Mouse (Mus musculus) left cerebral cortex, adult 2 months (tissue): ENCODE measurements around the gene 1700024B05Rik. TPM values are rescaled to one million over a fixed set of nuclear protein-coding genes. Genes with fewer than 3 reads are reported as not detected.
"Not testable (repeated sequence)": the region's sequence is repeated elsewhere in the genome, so short reads cannot be mapped to it uniquely, and the experiment has no call there.

Experiments used
- DNase-seq, 2 experiments: peaks; one replicate each; pipeline ENCODE4 v3.0.0; 2021 to 2022; ENCODE audit warnings: low spot score in 2 of 2, mixed read lengths in 1 of 2; ENCODE audit errors: extremely low spot score in 1 of 2
- H3K27ac ChIP-seq: fragments of 200-600 bp; 2 replicates; pipeline ENCODE4 v1.8.1; 2022
- H3K4me3 ChIP-seq: fragments of 200-600 bp; 2 replicates; pipeline ENCODE4 v1.8.1; 2022
- intact Hi-C: fragments of 180-260 bp; cut with DNase I; formaldehyde crosslinking; loops from one replicate; pipeline ENCODE4 v1.15.1; 2025
- long read RNA-seq, 2 experiments: library from polyadenylated mRNA; stranded (forward); transcript quantifications; one replicate each; pipeline ENCODE4 v2.0.0; 2021; ENCODE audit warnings: borderline mapping rate in 2 of 2
- total RNA-seq, 2 experiments: library from RNA; stranded (reverse); gene quantifications; 2 replicates each; pipeline ENCODE4 v1.2.3; 2021

1700024B05Rik gene
- total RNA-seq: not detected
- long read RNA-seq, experiment 1: 0 reads
- long read RNA-seq, experiment 2: 0 reads

DNA sequence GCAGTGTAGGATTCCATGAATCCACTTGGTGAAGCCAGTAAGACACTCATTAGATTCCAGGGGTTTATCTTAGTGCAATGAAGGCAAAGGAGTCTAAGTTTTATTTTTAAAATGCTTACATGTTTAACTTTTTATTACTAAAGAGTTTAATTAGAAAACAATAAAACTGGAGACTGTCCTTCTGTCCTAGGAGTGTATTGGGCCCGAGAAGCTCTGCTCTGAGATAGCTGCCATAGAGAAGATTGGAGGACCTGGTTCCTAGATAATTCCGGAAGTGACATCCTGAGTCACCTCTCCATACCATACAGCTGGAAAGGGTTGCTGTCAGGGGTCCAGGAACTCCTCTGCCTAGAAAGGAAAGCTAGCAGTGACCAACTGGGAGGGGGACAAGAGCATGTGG lies at the start of gene 1700024B05Rik:
TSS of gene 1700024B05Rik (plus strand) at position 301 of the 400 bp plus-strand sequence.
- intact Hi-C loops: not testable (repeated sequence)

DNA sequence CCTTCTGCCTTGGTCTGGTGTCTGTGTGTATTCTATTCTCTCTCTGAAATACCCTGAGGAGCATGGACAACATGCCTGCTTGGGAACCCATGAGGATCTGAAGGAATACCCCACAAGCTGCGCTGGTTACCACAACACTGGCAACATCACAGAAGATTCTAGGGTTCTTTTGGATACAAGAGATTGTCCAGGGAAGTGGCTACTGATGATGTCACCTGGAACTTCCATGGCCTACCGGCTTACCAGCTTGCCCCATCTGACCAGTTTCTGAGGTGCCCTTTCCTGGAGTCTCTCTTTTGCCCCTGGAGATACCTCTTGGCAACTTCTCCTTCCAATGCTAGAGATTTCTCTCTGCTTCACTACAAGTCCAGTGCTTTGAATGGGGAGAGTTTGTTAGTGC lies 36.6 kb upstream of the 1700024B05Rik start, which contains the start of gene Gm7980:
TSS of gene Gm7980 (minus strand) at position 101 of the 400 bp plus-strand sequence.
- intact Hi-C loops, H3K4me3 ChIP-seq, DNase-seq, H3K27ac ChIP-seq: not testable (repeated sequence)

More for the DNA sequence above, at the start of gene 1700024B05Rik:
- not testable (repeated sequence) for H3K27ac ChIP-seq, DNase-seq, H3K4me3 ChIP-seq

DNA sequence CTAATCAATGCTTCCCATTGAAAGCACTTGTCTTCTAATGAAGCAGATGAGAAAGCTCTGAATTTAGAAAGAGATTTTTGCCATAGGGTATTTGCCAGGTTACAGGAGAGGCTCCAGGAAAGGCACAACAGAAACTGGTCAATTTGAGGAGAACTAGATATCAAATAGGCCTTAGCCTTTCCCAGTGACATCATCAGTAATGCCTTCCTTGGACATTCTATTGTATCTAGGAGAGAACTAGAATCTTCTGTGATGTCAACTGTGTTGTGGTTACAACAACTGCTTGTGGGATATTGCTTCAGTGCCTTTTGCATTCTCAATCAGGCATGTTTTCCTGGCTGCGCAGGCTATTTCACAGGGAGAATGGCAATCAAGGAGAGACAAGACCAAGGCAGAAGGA lies 19.1 kb upstream of the 1700024B05Rik start, which contains the start of gene 1700049E17Rik1:
TSS of gene 1700049E17Rik1 (plus strand) at position 301 of the 400 bp plus-strand sequence.
- H3K27ac ChIP-seq, H3K4me3 ChIP-seq, intact Hi-C loops, DNase-seq: not testable (repeated sequence)

DNA sequence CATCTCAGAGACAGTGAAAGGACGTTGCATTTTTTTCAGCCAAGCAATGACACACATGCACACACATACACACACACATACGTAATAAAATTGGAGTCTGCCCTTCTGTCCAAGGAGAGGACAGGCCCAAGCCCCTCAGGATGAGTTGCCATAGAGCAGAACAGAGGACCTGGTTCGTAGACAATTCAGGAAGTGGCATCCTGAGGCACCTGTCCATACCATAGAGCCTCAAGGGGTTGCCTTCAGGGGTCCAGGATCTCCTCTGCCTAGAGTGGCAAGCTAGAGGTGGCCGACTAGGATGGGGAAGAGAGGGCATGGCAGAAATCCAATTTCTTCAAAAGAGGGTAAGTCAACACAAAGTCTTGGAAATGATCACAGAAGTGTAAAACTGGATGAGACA lies 20.3 kb downstream of the 1700024B05Rik start:
- H3K4me3 ChIP-seq, intact Hi-C loops, H3K27ac ChIP-seq, DNase-seq: not testable (repeated sequence)

DNA sequence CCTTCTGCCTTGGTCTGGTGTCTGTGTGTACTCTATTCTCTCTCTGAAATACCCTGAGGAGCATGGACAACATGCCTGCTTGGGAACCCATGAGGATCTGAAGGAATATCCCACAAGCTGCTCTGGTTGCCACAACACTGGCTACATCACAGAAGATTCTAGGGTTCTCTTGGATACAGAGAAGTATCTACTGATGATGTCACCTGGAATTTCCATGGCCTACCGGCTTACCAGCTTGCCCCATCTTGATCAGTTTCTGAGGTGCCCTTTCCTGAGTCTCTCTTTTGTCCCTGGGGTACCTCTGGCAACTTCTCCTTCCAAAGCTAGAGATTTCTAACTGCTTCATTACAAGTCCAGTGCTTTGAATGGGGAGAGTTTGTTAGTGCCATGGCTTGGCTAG lies 24.0 kb downstream of the 1700024B05Rik start, which contains the start of gene Gm6401:
TSS of gene Gm6401 (minus strand) at position 101 of the 400 bp plus-strand sequence.
- H3K27ac ChIP-seq, H3K4me3 ChIP-seq, DNase-seq, intact Hi-C loops: not testable (repeated sequence)

DNA sequence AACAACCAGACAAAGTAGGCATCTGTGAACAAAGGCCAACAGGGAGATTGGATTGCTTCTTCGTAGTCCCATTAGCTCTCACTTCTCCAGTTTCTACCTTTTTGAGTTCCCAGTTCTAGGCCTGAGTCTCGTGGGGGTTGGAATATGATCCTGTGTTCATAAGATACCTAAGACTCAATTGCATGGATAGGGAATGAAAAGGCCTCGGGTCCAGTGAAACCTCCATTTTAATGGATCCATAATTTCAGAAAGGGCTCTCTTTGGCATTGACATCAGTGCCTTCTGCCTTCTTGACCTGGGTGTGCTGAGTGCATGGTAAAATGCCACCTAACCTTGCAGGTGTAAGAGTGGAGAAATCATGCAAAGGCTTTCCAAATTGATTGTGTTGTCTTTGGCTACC lies 24.8 kb downstream of the 1700024B05Rik start:
- intact Hi-C loops, H3K27ac ChIP-seq, DNase-seq, H3K4me3 ChIP-seq: not testable (repeated sequence)

DNA sequence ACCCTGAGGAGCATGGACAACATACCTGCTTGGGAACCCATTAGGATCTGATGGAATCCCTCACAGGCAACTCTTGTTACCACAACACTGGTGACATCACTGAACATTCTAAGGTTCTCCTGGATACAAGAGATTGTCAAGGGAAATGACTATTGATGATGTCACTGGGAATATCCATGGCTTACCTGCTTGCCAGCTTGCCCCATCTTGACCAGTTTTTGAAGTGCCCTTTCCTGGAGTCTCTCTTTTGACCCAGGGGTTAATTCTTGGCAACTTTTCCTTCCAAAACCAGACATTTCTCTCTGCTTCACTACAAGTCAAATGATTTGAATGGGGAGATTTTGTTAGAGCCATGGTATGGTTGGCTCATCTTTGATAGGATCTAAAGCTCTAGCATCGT lies 39.4 kb downstream of the 1700024B05Rik start, which contains the start of gene Gm3543:
TSS of gene Gm3543 (minus strand) at position 101 of the 400 bp plus-strand sequence.
- H3K27ac ChIP-seq, H3K4me3 ChIP-seq, DNase-seq, intact Hi-C loops: not testable (repeated sequence)

Other genes starting within 250 kb of the 1700024B05Rik start
- gene Gm8068, start 242.1 kb upstream of the 1700024B05Rik start, total RNA-seq: not detected
- gene Gm7929, start 193.4 kb upstream of the 1700024B05Rik start, total RNA-seq: not detected
- not detected for gene Gm47189, start 171.6 kb upstream of the 1700024B05Rik start, total RNA-seq
- not detected for gene Gm7980, start 36.7 kb upstream of the 1700024B05Rik start, total RNA-seq
- not detected for gene 1700049E17Rik1, start 19.0 kb upstream of the 1700024B05Rik start, total RNA-seq
- not detected for gene Gm6401, start 23.9 kb downstream of the 1700024B05Rik start, total RNA-seq
- 1 to 10 TPM; 1.8 to 1.9 TPM for gene Gm3543, start 39.3 kb downstream of the 1700024B05Rik start, total RNA-seq
- gene Gm7951, start 173.4 kb downstream of the 1700024B05Rik start, total RNA-seq: not detected
- gene Gm17027, start 218.6 kb downstream of the 1700024B05Rik start, total RNA-seq: not detected
- 1 to 10 TPM; 2.0 to 3.1 TPM for gene Gm3573, start 246.8 kb downstream of the 1700024B05Rik start, total RNA-seq